Mouse (Mus musculus): ENCODE results near the gene Nlrx1. TPM values are rescaled to one million over a fixed set of nuclear protein-coding genes. Genes with fewer than 3 reads are reported as not detected.
A peak's percentile ranks its signal among the peaks of the same experiment; 100 is the strongest.

The Nlrx1 gene
- polyA plus RNA-seq, 1 experiment from 2014 or later = 12.7 TPM

DNA sequence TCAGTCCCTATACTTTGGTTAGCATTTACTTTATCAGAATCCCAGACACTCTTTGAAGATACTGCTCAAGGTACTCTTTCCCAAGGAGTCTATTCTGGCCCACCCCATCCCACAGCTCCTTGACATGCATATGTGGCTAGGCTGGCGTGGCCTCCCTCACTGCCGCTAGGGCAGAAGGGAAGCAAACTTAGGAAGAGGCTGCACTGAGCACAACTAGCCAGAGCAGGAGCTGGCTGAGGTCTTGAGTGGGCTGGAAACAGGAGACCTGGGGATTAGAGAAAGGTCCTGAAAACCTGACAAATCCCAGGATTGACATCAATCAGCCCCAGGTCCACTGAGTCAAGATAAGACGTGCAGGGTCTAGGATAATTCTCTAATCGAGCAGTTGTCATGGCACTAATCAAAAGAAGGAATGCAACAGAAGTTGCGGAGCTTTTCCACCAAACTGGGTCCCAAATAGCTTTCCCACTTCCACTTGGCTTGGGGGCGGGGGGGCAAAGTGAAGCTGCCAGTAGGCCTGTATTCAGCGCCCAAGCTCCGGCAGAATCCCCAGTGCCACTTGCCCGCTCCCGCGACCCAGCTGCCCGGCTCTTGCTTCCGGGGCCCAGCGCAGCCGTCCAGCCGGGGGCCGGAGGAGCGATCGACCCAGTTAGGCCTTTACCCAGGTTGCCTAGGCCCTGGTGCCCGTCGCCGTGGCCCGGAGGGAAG is 926 bp downstream of the Nlrx1 start:
- no peaks in the 10 kb centered on the region for H3K27me3 ChIP-seq
- H3K27ac ChIP-seq = peak overlapping the region; percentile 94
- ATAC-seq (ENCODE audit: insufficient number of reproducible peaks, low FRiP score, low TSS enrichment, low read depth) = no peak
- H3K9ac ChIP-seq = peak overlapping the region; percentile 90
- H3K4me2 ChIP-seq = peak overlapping the region; percentile 84
- H3K36me3 ChIP-seq = peaks cover 22% of the 10 kb centered on the region
- peaks cover 20% of the 10 kb centered on the region for H3K4me1 ChIP-seq
- WGBS = 7% methylated on average over 23 of the region's 23 CpGs
- H3K4me3 ChIP-seq = peak overlapping the region; percentile 57
- no peaks in the 10 kb centered on the region for H3K9me3 ChIP-seq

DNA sequence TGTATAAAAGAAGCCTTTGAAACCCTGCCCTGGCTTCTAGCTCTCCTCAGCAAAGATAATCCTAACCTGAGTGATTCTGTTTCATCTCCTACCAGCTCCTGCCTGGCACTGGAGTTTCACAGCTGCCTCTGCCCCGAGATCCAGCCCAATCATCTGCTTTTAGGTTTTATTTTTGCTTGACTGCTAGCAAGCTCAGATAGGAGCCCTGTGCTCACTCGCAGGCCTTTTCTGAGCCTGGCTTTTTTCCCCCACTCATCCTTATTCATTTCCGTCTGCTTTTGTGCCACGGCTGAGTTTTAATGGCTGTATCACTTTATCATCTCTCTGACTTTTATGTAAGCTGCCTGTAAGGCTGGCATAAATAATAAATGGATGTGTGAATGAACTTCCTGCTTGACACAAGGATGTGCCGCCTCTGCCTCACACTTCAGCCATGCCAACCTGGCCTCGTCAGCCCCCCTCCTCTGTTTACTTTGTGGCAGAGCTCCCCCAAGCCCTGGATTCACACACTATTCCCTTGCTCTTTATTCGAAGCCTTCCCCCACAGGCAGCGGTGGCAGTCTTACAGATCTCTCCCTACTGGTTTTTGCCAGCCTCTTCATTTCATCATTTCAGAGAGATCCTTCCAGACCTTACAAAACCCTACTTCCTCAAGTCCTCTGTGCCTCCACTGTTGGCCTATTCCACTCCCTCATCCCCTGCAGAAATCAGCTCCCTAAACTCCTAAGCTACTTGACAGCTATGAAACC is 1.7 kb downstream of the Nlrx1 start:
- H3K36me3 ChIP-seq = peaks cover 29% of the 10 kb centered on the region
- ATAC-seq (ENCODE audit: insufficient number of reproducible peaks, low FRiP score, low TSS enrichment, low read depth) = no peak
- H3K4me1 ChIP-seq = peaks cover 20% of the 10 kb centered on the region
- 62% methylated on average over 8 of the region's 8 CpGs for WGBS
- no peaks in the 10 kb centered on the region for H3K9me3 ChIP-seq
- no peaks in the 10 kb centered on the region for H3K27me3 ChIP-seq
- no peak overlapping the region for H3K9ac ChIP-seq
- peak overlapping the region; percentile 84 for H3K4me2 ChIP-seq
- 0 out of 2 replicates have a peak overlapping the region, but pooled peaks have one; percentile 57 for H3K4me3 ChIP-seq
- H3K27ac ChIP-seq = peak overlapping the region; percentile 94

DNA sequence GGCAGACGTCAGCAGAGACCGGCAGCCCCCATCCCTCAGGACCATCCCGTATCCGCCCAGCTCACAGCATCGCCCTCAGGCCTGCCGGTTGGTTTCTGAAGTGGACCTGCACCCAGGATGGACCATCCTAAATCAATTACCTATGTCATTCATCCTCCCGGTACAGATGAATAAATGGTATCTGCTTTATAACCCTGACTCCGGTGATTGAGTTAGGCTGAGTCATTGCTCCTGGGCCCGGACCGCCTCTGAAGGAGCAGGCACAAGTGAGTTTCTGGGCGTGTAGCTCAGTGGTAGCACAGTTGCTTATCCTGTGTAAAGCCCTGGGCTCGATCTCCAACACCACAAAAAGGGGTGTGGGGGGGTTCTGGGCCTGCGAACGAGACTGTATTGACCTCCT is 7.0 kb downstream of the Nlrx1 start:
- no peak overlapping the region for H3K4me2 ChIP-seq
- H3K27ac ChIP-seq = no peak overlapping the region
- H3K4me3 ChIP-seq = no peak overlapping the region
- H3K4me1 ChIP-seq = peaks cover under 1% of the 10 kb centered on the region
- no peak for ATAC-seq (ENCODE audit: insufficient number of reproducible peaks, low FRiP score, low TSS enrichment, low read depth)
- H3K9ac ChIP-seq = no peak overlapping the region
- peaks cover 40% of the 10 kb centered on the region for H3K36me3 ChIP-seq
- H3K27me3 ChIP-seq = no peaks in the 10 kb centered on the region
- no peaks in the 10 kb centered on the region for H3K9me3 ChIP-seq
- WGBS = 79% methylated on average over 14 of the region's 14 CpGs

DNA sequence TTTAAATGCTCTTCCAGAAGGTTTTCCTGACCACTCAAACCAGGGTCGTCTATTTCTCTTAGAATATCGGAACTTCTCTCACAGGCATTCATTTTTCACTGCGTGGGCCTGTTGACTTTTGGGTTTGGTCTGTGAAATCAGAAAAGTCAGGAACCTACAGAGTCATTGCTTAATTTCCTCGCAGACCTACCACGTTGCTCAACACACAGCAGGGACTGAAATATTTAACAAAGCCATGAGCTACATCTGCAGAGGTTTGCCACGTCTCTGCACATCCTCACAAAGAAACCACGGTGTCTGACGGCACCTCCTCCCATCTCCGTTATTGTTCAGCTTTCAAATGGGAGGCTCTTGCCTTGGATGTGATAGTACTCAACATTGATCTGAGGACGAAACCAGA is 9.4 kb downstream of the Nlrx1 start:
- H3K9ac ChIP-seq = no peak overlapping the region
- no peak overlapping the region for H3K27ac ChIP-seq
- H3K9me3 ChIP-seq = no peaks in the 10 kb centered on the region
- no peak for ATAC-seq (ENCODE audit: insufficient number of reproducible peaks, low FRiP score, low TSS enrichment, low read depth)
- no peak overlapping the region for H3K4me2 ChIP-seq
- H3K27me3 ChIP-seq = no peaks in the 10 kb centered on the region
- 76% methylated on average over 10 of the region's 10 CpGs for WGBS
- peaks cover 21% of the 10 kb centered on the region for H3K4me1 ChIP-seq
- H3K36me3 ChIP-seq = peaks cover 34% of the 10 kb centered on the region
- no peak overlapping the region for H3K4me3 ChIP-seq

DNA sequence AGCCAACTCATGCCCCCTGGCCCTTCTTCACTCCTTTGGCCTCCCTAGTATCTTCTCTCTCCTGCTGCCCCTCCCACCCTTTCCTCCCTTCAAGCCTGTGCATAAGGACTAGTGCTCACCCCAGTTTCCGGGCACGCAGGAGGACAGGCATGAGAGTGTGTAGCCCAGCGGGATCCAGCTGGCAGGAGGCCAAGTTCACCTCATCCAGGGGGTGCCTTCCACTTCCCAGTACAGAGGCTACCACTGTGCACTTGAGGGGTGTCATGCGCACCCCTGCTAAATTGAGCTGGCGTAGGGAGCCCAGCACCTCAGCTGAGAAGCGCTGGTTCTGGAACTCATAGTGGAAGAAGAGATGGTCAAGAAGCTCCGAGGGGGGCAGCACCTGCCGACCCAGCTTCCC is 12.2 kb downstream of the Nlrx1 start:
- Histone ChIP-seq H3K4me2 (no peak overlapping the region), H3K4me1 (peaks cover 27% of the 10 kb centered on the region), H3K9ac (no peak overlapping the region), H3K27me3 (no peaks in the 10 kb centered on the region), H3K36me3 (peaks cover 21% of the 10 kb centered on the region), H3K9me3 (no peaks in the 10 kb centered on the region), H3K27ac (no peak overlapping the region), H3K4me3 (no peak overlapping the region)
- ATAC-seq (ENCODE audit: insufficient number of reproducible peaks, low FRiP score, low TSS enrichment, low read depth) = no peak
- whole genome bisulfite sequencing = 78% methylated on average over 8 of the region's 8 CpGs

DNA sequence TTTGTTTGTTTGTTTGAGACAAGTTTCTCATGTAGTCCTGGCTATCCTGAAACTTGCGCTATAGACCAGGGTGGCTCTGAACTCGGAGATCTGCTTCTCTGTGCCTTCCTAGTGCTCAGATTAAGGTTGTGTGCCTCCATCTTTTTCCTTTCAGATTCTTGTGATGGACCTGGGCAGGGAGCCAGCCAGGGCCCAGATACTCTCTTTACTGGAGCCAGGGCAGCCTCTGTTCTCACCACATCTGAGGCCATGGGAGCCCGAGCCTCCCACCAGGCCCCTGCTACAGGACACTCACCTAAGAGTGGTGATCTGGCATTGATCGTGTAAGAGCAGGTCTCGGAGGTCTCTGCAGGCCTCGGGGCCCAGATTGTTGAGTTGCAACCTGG is 13.3 kb downstream of the Nlrx1 start:
- Histone ChIP-seq H3K4me3 (no peak overlapping the region), H3K27ac (0 out of 2 replicates have a peak overlapping the region, but pooled peaks have one; percentile 3), H3K4me2 (no peak overlapping the region), H3K4me1 (peaks cover 27% of the 10 kb centered on the region), H3K9me3 (no peaks in the 10 kb centered on the region), H3K36me3 (peaks cover 21% of the 10 kb centered on the region), H3K27me3 (no peaks in the 10 kb centered on the region), H3K9ac (no peak overlapping the region)
- WGBS = 50% methylated on average over 6 of the region's 6 CpGs
- ATAC-seq (ENCODE audit: insufficient number of reproducible peaks, low FRiP score, low TSS enrichment, low read depth) = no peak

DNA sequence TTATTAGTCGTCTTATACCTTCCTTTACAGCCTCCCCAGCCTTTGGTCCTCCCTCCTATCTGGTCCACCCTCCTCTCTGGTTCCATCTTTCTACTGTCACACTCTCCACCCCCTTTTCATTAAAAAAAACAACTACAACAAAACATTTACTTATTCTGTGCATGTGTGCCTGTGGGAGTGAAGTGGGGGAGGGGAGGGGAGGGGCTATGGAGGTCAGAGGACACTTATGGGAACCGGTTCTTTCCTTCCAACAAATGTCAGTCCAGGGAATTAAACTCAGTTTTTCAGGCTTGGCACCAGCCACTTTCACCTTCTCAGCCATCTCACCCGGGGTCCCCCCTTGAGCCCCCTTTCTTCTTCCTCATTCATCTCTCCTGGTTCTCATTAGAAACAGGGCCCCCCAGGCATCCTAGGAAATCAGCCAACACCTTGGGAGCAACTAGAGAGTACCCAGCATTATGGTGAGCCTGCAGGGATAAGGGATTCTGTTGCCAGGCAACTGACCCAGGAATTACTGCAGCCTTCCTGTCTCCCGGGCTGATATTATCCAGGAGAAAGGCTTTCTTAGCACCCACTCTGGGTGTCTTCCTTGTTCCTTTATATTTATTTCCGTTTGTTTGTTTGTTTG is 13.8 kb downstream of the Nlrx1 start:
- H3K9me3 ChIP-seq = no peaks in the 10 kb centered on the region
- no peak overlapping the region for H3K4me3 ChIP-seq
- ATAC-seq (ENCODE audit: insufficient number of reproducible peaks, low FRiP score, low TSS enrichment, low read depth) = no peak
- no peak overlapping the region for H3K4me2 ChIP-seq
- H3K4me1 ChIP-seq = peaks cover 32% of the 10 kb centered on the region
- no peak overlapping the region for H3K27ac ChIP-seq
- peaks cover 21% of the 10 kb centered on the region for H3K36me3 ChIP-seq
- WGBS = 14% methylated on average over 5 of the region's 5 CpGs
- no peak overlapping the region for H3K9ac ChIP-seq
- no peaks in the 10 kb centered on the region for H3K27me3 ChIP-seq

DNA sequence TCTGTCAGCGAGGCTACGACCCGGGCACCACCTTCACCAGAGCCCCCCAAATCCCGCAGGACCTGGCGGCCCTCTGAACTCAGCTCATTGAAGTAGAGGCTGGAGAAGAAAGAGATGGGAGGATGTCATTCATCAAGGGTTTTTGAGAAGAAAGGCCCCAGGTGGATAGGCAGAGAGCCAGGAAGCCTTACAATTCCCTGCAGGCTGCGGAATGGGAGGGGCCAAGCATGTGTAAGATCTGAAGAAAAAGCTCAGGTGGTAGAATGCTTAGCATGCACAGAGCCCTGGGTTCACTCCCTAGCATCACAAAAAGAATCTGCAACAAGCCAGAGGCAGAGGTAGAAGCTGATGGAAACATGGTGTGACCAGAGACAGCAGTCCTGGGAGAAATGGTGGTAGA is 15.0 kb downstream of the Nlrx1 start:
- Histone ChIP-seq H3K4me3 (no peak overlapping the region), H3K4me1 (peaks cover 33% of the 10 kb centered on the region), H3K9me3 (no peaks in the 10 kb centered on the region), H3K36me3 (peaks cover 18% of the 10 kb centered on the region), H3K27ac (no peak overlapping the region), H3K4me2 (no peak overlapping the region), H3K9ac (no peak overlapping the region), H3K27me3 (no peaks in the 10 kb centered on the region)
- ATAC-seq (ENCODE audit: insufficient number of reproducible peaks, low FRiP score, low TSS enrichment, low read depth) = no peak
- 76% methylated on average over 6 of the region's 6 CpGs for WGBS

DNA sequence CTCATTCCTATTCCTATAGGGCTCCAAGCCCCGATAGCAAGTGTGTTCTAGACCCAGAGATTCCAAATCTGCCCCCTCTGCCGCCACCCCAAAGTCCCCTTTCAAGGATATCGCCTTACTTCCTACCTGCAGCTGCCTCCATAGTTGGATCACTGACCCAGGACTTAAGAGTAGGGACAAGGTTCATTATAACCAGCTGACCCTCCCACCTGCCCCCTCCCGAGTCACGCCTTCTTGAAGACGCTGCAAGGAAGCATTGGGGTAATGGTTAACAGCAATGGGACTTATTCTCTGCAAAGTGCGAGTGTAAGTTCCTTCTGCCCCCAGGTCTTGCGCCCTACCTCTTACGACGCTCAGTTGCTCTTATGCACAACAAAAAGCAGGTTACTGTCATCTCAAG is 17.1 kb downstream of the Nlrx1 start, which contains the start of gene Pdzd3:
Gene Pdzd3 (minus strand): TSS at position 158 of the 400 bp plus-strand sequence.
- WGBS = 75% methylated on average over 10 of the region's 10 CpGs
- H3K4me1 ChIP-seq = peaks cover 33% of the 10 kb centered on the region
- ATAC-seq (ENCODE audit: insufficient number of reproducible peaks, low FRiP score, low TSS enrichment, low read depth) = no peak
- H3K9me3 ChIP-seq = no peaks in the 10 kb centered on the region
- no peak within 1 kb of the TSS for H3K9ac ChIP-seq
- H3K4me3 ChIP-seq = no peak within 1 kb of the TSS
- H3K27me3 ChIP-seq = no peaks in the 10 kb centered on the region
- H3K36me3 ChIP-seq = peaks cover 12% of the 10 kb centered on the region
- no peak within 1 kb of the TSS for H3K27ac ChIP-seq
- no peak within 1 kb of the TSS for H3K4me2 ChIP-seq

DNA sequence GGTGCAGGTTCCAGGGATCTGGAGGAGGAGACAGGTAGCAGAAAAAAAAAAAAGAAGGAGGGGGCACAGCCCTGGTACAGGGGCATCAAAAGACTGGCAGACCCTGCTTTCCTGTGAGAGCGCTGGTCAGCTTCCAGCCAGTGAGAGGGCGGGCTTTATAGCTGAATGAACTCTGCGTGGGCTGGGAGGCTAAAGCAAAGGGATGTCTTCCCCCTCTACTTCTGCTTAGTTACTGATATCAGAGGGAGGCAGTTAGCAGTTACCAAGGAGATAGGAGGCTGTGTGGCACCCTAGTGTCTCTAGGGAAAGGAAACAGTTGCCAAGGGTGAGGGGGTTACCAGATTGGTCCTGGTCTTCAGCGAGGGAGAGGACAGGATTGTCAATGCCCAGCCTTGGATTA is 18.0 kb downstream of the Nlrx1 start:
- ATAC-seq (ENCODE audit: insufficient number of reproducible peaks, low FRiP score, low TSS enrichment, low read depth) = no peak
- Histone ChIP-seq H3K36me3 (peaks cover 10% of the 10 kb centered on the region), H3K9me3 (no peaks in the 10 kb centered on the region), H3K4me1 (peaks cover 26% of the 10 kb centered on the region), H3K9ac (no peak overlapping the region), H3K4me3 (no peak overlapping the region), H3K4me2 (no peak overlapping the region), H3K27me3 (no peaks in the 10 kb centered on the region), H3K27ac (no peak overlapping the region)
- 73% methylated on average over 4 of the region's 4 CpGs for WGBS

DNA sequence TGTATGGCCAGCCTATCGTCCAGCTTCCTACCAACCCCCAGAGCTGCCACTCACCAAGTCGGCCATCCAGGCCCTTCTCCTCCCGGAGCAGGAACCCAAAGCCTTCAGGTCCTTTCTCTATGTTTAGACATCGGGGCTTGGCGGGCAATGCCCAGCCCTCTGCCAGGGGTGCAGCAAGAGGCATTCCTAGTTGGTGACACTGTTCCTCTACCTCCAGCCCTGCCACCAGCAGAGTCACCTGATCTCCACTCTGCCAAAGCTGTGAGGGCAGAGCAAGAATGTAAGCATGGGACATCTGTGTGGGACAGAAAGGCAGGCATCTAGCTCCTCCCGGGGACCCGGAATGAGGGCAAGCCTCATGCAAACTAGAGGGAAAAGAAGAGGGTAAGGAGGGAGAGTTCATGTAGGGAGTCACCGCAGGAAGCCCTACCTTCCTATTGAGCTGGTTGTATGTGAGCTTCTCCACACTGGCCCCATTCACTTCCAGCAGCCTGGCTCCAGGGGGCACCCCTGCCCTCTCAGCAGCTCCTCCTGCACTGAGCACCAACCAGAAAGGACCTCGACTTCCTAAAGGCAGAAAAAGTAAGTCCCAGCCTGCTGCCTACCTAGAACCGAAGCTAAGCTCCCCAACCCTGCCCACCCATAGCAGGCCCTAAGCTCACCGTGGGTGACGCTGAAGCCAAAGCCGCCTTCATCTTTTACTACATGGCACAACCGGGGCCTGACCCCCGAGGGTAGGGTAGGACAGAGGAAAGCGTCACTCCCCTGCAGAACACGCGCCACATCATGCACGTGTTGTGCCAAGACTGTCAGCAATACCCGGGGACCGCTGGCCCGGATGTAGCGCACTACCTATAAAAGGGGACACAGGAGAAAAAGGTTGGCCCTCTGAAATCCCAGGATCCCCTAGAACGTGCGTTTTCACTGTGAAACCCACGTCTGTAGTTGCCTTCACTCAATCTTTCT is 18.9 kb downstream of the Nlrx1 start:
- H3K27ac ChIP-seq = no peak overlapping the region
- H3K9ac ChIP-seq = no peak overlapping the region
- no peaks in the 10 kb centered on the region for H3K9me3 ChIP-seq
- 0 out of 2 replicates have a peak overlapping the region, but pooled peaks have one; percentile 24 for H3K4me2 ChIP-seq
- ATAC-seq (ENCODE audit: insufficient number of reproducible peaks, low FRiP score, low TSS enrichment, low read depth) = 0 out of 2 replicates have a peak, but pooled peaks have one; percentile 25
- no peaks in the 10 kb centered on the region for H3K27me3 ChIP-seq
- 40% methylated on average over 26 of the region's 26 CpGs for WGBS
- no peak overlapping the region for H3K4me3 ChIP-seq
- H3K36me3 ChIP-seq = peaks cover 10% of the 10 kb centered on the region
- peaks cover 16% of the 10 kb centered on the region for H3K4me1 ChIP-seq
